Mouse (Mus musculus): ENCODE measurements at regions not wholly inside any gene's neighbourhood (a gene's known extent, or its start where the extent isn't known, plus 50 kb on each side); places are given as distances from the start of the nearest gene placed in this dataset.
"Not testable (repeated sequence)": the region's sequence is repeated elsewhere in the genome, so short reads cannot be mapped to it uniquely, and the experiment has no call there.

DNA sequence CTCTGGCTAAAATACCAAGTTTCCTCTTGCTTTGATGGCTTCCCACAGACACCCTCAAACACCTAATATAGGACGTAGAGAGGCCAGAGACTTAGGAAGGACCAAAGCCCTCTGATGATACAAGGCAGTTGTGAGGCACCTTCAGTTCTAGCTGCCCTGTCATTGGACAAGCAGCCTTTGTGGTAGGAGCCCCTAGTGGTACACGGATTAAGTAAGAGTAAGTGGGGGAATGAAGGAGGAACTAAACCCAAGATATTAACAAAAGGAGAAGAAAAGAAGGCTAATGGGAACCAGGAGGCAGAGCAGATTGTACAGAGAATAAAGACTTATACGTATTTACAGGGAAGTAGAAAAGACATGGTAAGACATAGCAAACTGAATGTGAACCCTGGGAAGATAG is 352.3 kb upstream of the Tmco5 start:
- not testable (repeated sequence) for DNase-seq (ENCODE audit: low read depth, low spot score)

DNA sequence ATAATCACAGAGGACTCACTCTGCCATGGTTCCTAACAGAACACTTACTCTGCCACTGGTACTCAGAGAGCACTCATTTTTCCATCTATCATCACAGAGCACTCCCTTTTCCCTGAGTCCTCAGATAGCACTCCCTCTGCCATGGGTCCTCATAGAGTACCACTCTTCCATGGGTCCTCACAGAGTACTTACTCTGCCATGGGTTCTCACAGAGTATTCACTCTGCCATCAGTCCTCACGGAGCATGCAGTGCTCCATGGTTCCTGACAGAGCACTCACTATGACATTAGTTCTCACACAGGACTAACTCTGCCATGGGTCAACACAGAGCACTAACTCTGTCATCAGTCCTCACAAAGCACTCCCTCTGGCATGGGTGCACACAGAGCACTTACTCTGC is 342.0 kb upstream of the Tmco5 start:
- no peak for DNase-seq (ENCODE audit: low read depth, low spot score)

DNA sequence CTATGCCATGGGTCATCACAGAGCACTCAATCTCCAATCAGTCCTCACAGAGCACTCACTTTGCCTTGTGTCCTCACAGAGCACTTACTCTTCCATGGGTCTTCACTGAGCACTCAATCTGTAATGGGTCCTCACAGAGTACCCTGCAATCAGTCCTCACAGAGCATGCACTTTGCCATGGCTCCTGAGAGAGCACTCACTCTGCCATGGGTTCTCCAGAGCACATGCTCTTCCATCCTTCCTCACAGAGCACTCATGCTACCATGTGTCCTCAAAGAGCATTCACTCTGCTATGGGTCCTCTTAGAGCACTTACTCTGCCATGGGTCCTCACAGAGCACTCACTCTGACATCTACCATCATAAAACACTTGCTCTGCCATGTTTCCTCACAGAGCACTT is 319.1 kb upstream of the Tmco5 start:
- peak; percentile 17 for DNase-seq (ENCODE audit: low read depth, low spot score)

DNA sequence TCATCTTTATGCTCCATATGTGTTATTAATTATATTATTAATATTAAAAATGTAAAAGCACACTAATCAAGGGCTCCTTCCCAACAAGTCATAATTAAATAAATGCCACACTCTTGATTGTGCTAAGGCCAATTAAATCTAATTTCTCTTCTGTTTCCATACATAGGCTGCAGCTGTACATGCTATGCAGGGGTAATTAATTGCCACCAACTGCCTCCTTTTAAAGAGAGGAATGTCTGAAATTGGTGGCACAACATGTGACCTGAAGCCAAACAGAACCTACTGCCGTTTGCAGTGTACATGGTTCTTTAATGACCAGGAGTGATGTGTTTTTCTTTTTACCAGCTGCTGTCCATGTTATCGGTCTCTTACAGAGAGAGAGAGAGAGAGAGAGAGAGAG is 294.5 kb upstream of the Tmco5 start:
- no peak for DNase-seq (ENCODE audit: low read depth, low spot score)

DNA sequence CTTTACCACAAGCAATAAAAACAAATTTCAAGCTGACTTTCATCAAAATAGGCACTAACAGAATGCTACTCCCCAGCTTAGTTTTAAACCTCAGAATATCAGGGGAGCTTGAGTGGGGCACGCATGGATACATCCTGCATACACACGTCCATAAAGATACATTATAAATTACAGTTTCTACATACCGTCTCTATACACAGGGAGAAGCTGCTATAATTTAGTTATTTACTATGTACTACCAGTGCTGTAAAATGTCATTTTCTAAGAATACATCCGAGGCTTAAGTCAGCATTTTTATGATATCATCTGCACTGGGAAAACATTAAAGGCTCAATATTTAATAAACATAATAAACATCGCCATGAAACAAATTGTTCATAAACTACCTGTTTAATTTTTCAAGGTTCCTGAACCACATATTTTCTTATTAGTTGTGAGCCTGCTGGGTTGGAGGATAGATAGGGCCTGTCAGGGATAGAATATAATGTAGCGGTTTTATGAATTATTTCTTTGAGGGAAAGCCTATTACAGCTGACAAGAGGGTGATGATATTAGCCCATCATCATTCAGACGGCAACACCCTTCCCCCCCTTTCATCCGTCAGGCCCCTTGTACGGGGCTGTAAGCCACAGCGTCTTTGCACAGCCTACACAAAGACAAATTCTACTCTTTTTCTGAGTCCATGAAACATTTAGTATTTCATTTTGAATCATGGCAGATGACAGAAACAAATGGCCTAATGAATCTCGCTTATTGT is 292.1 kb upstream of the Tmco5 start:
- DNase-seq (ENCODE audit: low read depth, low spot score) = no peak

DNA sequence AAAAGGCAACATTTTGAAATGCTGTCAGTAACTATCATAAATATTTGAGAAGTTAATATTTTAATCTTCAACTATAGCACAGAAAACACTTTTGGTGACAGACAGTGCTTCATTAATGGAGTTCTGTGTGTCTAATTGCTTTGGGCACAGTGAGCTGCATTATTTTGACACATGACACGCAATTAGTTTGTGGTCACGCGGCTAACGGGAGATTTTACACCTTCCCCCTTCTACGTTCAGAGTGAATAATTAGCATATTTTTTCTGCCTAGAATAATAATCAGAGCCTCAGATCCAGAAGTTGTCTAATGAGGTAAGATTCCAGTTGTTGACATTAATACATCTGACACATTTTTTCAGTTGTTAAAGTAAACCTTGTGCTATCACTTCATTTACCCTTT is 272.6 kb upstream of the Tmco5 start:
- DNase-seq (ENCODE audit: low read depth, low spot score) = no peak

DNA sequence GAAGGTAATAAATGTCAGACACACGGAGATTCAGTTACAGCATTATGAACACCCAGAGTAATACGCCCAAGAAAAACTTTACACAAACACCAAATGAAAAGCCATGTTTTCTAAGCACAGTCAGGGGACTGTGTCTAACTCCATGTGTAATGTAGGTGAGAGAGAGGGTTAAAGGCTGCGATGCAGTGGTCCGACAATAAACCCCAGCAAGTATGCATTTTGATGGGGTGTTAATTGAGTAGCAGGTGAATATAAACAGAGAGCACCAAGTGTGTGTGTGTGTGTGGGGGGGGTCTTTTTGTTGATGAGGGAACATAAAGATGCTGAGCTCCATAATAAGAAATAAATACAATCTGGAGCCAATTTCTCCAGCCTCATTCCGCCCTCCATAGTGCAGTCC is 238.6 kb upstream of the Tmco5 start:
- DNase-seq (ENCODE audit: low read depth, low spot score) = no peak

DNA sequence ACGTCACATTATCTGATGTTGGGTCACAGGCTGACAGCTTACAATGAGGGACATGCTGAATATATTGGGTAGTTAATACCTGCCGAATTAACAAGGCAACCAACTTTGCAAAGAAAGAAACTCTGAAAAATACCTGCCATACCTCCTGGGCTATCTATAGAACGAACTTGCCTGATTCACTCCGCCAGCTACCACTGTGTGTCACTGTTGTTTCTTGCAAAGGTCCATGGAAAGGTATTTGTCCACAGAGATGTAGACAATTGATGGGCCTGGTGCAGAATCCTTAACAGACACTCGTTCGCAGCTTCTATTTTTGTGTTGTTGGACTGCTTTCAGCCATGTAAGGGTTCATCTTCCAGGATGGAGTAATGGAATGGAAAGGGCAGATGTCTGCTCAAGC is 226.4 kb upstream of the Tmco5 start:
- DNase-seq (ENCODE audit: low read depth, low spot score) = peak; percentile 23

DNA sequence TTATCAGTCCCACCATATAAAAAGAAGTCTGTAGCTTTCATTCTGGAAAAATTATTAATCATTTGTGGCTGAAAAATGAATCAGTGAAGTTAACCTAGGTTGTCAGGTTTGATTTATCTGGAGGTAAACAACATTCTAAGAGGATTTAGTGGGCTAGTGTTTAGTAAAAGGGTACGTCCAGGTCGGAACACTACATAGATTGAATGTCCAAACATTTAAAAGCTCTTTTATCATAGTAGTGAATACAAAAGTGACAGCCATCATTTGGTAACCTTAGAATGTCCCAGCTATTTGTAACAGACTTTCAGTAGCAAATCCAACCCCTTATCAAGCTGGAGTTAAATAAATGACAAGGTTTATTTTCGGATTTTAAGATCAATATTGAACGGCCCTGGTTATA is 192.7 kb upstream of the Tmco5 start:
- DNase-seq (ENCODE audit: low read depth, low spot score) = no peak

DNA sequence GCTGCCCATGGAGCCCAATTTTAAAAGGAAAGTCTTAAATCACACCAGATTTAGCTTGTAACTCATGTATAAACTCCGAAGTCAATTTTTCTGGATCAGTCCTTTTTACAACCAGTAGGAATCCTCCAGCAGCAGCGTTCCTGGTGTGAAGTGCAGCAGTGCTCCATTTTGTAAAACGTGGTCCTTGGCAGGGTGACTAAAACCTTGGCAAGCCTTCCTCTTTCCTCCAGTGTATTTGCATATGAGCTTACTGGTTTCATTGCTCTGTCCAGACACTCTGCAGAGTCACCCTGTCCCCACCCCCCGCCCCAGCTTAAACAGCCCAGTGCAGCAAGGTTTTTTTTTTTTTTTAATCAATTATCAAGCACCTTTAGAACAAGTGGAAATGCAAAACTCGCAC is 180.9 kb upstream of the Tmco5 start:
- DNase-seq (ENCODE audit: low read depth, low spot score) = no peak

DNA sequence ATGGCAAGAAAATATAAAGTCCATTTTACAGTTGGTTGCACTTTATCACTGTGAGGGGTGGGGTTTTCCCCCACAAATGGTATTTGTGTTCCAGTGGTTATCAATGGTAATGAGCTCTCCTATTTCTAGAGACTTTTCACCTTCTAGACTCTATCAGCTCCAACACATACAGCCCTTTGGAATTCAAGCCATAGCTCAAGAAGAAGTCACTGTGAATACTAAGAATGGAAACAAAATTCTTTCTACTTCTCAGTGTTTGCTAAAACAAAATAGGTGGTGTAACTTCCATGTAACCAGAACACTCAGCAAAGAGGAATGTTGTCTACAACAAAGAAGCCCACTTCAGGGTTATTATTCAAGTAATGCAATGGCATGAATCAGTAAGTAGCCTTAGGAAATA is 173.8 kb upstream of the Tmco5 start:
- no peak for DNase-seq (ENCODE audit: low read depth, low spot score)

DNA sequence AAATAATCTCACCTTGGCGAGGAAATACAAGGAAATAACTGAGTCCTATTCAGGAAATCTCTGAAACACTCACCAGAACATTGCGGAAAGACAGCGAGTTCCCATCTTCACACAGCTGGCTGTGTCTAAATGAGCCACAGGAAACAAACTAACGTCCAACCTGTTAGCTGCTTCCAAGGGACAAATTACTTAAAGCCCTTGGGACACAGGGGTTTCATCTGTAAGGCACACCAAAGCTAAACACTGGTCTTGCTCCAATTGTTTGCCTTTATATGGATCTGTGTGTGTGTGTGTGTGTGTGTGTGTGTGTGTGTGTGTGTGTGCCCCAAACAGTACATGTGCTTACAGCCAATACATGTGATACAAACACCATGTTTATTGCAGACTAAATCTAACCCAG is 168.9 kb upstream of the Tmco5 start:
- no peak for DNase-seq (ENCODE audit: low read depth, low spot score)

DNA sequence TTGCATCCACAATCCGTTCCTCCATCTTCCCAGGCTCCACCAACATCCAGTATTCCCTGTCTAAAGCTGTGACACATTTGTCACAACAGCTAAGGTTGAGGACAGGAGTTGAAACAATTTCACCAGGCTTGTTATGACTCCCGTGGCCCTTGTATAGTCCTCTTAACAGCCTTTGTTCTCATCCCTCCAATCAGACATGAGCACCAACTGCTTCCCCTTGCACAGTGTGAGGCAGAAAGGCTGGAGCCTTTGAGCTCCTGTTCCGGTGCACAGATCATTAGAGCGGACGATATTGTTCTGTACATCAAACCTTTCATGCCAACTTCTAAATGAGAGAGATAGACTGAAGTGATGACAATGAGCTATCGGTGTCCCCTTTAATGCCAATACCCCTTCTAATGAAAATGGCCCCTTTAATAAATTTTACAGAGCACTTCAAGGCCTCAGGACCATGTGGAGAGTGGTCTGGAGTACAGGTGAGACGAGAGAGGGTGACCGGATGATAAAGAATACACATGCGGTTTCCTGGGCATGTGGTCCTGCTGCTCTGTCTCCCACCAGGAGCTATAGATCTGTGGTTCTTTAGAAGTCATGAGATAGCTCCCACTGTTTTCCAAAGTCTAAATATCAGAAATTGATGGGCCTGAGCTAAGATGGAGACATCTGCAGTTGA is 161.8 kb upstream of the Tmco5 start:
- no peak for DNase-seq (ENCODE audit: low read depth, low spot score)

DNA sequence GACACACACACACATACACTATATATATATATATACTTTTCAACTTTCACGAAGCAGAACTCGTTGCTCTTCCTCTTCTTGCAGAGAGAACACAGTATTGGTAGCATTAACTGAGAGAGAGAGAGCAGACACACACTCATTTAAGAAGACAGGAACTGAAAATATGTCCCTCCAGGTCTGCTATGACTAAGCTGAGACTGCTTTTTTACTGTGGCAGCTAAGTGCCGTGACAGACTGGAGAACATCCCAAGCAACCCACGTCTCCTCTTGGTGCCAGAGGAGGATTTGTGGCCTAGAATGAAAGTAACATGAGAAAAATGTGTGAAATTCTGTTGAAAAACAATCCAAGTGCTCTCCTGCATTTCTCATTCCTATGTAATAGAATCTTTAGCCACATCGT is 159.9 kb upstream of the Tmco5 start:
- DNase-seq (ENCODE audit: low read depth, low spot score) = no peak

DNA sequence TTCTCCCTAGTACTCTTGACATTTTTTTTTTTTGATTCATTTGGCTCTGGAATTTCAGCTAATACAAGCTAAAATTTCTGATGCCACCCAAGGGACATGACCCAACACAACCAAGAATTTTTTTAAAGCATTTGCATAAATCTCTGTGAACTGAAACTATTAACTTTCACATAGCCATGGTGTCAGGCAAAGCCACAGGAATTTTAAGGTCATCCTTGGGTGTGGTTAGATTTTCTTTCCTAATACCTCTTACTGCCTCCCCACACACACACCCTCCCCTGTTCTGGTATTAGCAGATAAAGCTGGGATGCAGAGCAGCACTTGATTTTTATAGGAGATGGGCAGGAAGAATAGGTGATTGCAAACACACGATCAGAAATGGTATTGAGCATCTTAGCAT is 150.9 kb upstream of the Tmco5 start:
- no peak for DNase-seq (ENCODE audit: low read depth, low spot score)

DNA sequence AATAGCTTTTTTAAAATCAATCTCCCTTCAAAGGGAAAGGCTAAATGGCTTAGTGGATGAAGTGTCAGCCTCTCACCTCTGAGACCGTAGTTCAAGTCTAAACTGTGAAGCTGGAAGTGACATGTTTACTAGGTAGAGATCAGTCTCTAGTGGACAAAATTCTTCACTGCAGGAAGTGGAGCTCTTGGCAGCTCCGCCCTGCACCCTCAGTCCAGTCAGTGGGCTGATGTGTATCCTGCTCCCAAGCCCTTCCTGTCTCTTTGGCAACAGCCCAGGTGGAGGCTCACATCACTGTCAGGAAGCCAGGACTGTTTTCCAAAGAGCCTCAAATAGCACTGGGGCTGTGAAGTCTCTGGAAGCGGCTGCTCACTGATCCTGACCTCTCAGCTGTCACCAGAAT is 142.8 kb upstream of the Tmco5 start:
- peak; percentile 42 for DNase-seq (ENCODE audit: low read depth, low spot score)

DNA sequence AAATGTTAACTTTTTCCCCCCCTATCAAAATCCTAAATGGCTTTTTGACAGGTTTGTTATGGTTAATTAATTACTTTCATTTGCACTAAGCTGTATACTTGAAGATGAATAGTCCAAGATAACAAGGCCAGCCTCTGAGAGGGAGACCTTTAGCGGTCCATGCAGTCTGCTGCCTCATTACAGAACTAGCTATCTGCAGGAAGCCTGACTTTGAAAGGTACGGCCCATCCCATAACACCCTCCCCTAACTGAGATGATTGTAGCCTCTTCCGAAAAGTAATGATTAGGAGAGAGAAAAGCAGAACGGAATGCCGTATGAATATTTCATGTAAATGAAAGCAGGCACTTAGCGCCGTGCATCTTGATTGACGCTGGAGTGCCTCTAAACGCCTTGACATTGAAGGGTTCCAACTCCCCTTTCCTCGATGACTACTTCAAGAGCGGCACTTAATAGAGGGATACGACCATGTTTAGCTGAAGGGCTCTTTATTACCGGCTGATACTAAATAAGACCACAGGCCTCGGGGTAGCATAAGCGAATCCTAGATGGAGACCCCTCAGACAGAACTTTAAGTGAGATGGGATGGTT is 109.9 kb upstream of the Tmco5 start:
- no peak for DNase-seq (ENCODE audit: low read depth, low spot score)

DNA sequence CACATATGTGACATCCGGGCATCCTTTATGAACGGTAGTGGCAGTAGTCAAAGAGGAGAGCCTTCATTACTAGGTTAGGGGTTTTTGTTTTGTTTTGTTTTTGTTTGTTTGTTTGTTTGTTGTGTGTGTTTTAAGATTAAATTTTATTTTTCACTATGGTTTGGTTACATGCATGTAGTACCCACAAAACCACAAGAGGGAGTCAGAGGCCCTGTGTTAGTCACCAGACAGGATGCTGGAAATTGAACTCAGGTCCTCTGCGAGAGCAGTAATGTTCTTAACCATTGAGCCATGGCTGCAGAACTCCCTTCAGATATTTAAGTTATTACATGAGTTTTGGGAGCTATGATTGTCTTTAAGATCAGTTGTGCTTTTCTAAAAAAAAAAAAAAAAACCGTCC is 109.3 kb upstream of the Tmco5 start:
- peak; percentile 18 for DNase-seq (ENCODE audit: low read depth, low spot score)

DNA sequence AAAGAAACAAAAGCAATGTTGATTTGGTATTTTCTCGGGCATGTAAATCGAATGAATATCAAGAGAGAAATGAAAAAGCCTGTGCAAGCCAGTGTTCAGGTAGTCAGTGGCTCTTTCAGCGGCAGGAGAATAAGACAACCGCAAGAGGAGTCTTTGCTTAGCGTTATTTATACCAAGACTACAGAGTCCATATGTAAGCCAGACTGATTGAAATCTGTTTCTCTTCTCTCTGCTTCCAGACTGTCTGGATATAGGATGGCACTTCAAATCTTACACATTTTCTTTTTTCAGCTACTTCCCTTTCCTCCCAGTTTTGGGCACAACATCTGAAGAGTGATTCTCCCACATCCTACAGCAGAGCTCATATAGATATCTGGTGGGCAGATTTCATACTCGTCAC is 105.9 kb upstream of the Tmco5 start:
- DNase-seq (ENCODE audit: low read depth, low spot score) = no peak

DNA sequence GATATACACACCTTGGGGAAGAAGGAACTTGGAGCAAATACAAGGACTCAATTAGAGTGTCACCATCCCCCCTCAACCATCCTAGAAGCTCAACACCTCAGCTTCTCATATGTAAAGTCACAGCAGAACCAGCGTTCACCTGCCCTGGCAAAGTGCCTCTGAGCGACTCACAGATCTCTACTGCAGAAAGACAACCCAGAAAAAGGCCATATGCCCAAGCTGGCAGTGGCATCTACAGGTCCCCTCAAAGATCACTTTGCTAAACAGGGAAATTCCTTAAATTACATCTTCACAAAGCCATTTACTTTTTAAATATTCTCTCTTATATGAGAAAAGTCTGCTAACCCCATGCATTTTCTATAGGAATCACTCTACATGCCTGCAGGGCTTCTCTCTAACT is 78.3 kb upstream of the Tmco5 start:
- no peak for DNase-seq (ENCODE audit: low read depth, low spot score)

DNA sequence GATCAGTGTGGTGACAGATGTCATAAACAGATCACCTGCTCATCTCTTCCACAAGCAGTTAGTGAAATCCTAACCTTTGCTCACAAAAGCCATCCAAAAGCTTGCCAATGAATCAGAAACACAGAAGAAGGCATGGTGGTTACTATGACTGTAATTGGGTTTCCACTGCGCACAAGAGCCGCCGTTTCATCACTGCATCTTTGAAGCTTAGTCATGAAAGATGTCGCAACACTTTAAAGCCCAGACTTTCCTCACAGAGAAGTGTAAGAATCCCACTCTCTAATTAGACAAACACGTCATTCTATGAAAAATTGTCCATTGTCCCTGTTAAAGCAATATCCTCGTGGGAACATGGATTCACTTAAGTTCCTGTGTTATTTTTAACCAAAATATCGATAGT is 76.9 kb upstream of the Tmco5 start:
- no peak for DNase-seq (ENCODE audit: low read depth, low spot score)

DNA sequence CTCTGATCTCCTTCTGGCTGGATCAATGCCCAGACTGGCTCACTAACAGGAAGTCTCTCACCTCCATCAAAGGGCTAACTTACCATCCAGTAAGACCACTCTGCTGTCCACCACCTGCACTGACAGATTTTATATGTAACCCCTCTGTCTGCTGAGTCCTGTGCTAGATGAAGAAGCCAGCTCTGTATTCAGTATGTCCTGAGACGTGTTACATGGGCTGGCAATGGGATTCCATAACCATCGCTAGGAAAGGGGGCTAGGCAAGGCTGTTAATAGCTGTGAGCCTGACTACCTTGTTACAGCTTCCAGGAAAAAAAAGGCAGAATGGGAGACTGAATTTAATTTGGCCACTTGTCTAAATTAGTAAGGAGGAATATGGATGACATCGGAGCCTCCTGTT is 71.3 kb upstream of the Tmco5 start:
- no peak for DNase-seq (ENCODE audit: low read depth, low spot score)

DNA sequence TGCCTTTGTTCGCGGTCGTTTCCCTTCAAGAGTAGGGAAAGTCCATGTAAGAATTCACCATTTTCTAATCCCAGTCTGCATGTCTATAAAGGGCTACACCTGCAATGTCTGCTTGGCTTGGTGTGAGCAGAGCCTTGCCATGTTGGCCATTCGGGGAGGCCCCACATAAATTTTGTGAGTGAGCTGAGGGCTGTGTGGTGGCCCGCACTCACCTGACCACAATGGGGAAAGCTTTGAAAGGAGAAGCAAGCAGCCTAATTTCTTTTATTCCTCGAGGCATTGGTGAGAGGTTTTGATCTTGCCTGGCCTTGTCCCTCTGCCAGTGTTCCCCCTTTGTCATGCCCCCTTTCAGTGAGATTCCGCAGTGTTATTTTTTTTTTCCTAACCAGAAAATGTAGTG is 70.9 kb upstream of the Tmco5 start:
- no peak for DNase-seq (ENCODE audit: low read depth, low spot score)

All from ES-CJ7 (cell line).